Mouse (Mus musculus) testis, adult 2 months (tissue): Measurements from ENCODE around the gene Gm20388. TPM values are rescaled to one million over a fixed set of nuclear protein-coding genes. Genes with fewer than 3 reads are reported as not detected.

Source experiments
- H3K27ac ChIP-seq: fragments of 200-500 bp; 2 replicates; pipeline ENCODE4 v1.5.1; 2012; ENCODE audit warnings: low read depth, low read length; ENCODE audit not compliant: control insufficient read depth, insufficient read depth
- H3K27me3 ChIP-seq: fragments of 200-500 bp; 2 replicates; pipeline ENCODE4 v1.6.1; 2012; ENCODE audit warnings: mild to moderate bottlenecking, low read length, moderate library complexity; ENCODE audit not compliant: control insufficient read depth, insufficient read depth
- H3K36me3 ChIP-seq: fragments of 200-500 bp; 2 replicates; pipeline ENCODE4 v1.6.1; 2012; ENCODE audit warnings: mild to moderate bottlenecking, low read length; ENCODE audit not compliant: control insufficient read depth, insufficient read depth
- H3K4me1 ChIP-seq: fragments of 200-500 bp; 2 replicates; pipeline ENCODE4 v1.6.1; 2012; ENCODE audit warnings: low read length; ENCODE audit not compliant: control insufficient read depth, insufficient read depth
- H3K4me3 ChIP-seq: fragments of 200-500 bp; 2 replicates; pipeline ENCODE4 v1.5.1; 2012; ENCODE audit warnings: low read depth, mild to moderate bottlenecking, low read length, moderate library complexity, mixed read lengths; ENCODE audit not compliant: control insufficient read depth
- CTCF ChIP-seq: fragments of 200-500 bp; IDR thresholded peaks from 2 replicates; pipeline ENCODE4 v1.5.1; 2012; ENCODE audit warnings: low read depth, mild to moderate bottlenecking, inconsistent platforms, low read length, moderate library complexity; ENCODE audit not compliant: control insufficient read depth, insufficient read depth, insufficient replicate concordance
- POLR2A ChIP-seq: fragments of 200-500 bp; IDR thresholded peaks from 2 replicates; pipeline ENCODE4 v1.6.1; 2012; ENCODE audit warnings: low read depth, mild to moderate bottlenecking, inconsistent platforms, low read length, moderate library complexity; ENCODE audit not compliant: control insufficient read depth
- polyA plus RNA-seq: library from polyadenylated mRNA; depleted of rRNA; stranded (reverse); fragments of >200 nt; gene quantifications from 2 replicates; pipeline ENCODE4 v1.2.3, GENCODE M21; 2012

Gm20388 gene
- polyA plus RNA-seq, 1 experiment, result 5.6 TPM

- no peak overlapping the region for H3K27ac ChIP-seq
- H3K36me3 ChIP-seq, result no peaks in the 10 kb centered on the region
- TF ChIP-seq POLR2A (no peak), CTCF (no peak)
- H3K4me1 ChIP-seq, result peaks cover 13% of the 10 kb centered on the region
- H3K27me3 ChIP-seq, result peaks cover 6% of the 10 kb centered on the region
- H3K4me3 ChIP-seq, result no peak overlapping the region
Measured at GRCm38 (mm10) chr8:121119635-121120455, 1209.2 kb downstream of the Gm20388 start.

- Histone ChIP-seq H3K27ac (no peak overlapping the region), H3K36me3 (no peaks in the 10 kb centered on the region), H3K4me1 (peaks cover 10% of the 10 kb centered on the region), H3K4me3 (no peak overlapping the region), H3K27me3 (peaks cover 2% of the 10 kb centered on the region)
- TF ChIP-seq POLR2A, result no peak
- TF ChIP-seq CTCF, result no peak
Measured at GRCm38 (mm10) chr8:121120456-121121419, 1210.1 kb downstream of the Gm20388 start.

- Histone ChIP-seq H3K4me1 (peaks cover 6% of the 10 kb centered on the region; the same call in 1 of the 2 replicates), H3K4me3 (no peak overlapping the region), H3K27ac (no peak overlapping the region), H3K36me3 (no peaks in the 10 kb centered on the region), H3K27me3 (peaks cover 2% of the 10 kb centered on the region)
- TF ChIP-seq CTCF (no peak), POLR2A (no peak)
Measured at GRCm38 (mm10) chr8:121121704-121122103, 1211.1 kb downstream of the Gm20388 start.

GRCm38 (mm10) chr8:121122368-121122767 is 1211.7 kb downstream of the Gm20388 start:
- Histone ChIP-seq H3K27me3 (peaks cover 2% of the 10 kb centered on the region), H3K4me1 (peaks cover 4% of the 10 kb centered on the region; the same call in 1 of the 2 replicates), H3K27ac (no peak overlapping the region), H3K4me3 (no peak overlapping the region), H3K36me3 (no peaks in the 10 kb centered on the region)
- TF ChIP-seq CTCF, result no peak
- TF ChIP-seq POLR2A, result no peak

- no peak for TF ChIP-seq CTCF
- no peak for TF ChIP-seq POLR2A
- Histone ChIP-seq H3K27ac (no peak overlapping the region), H3K36me3 (no peaks in the 10 kb centered on the region), H3K27me3 (peaks cover 1% of the 10 kb centered on the region), H3K4me3 (no peak overlapping the region), H3K4me1 (peaks cover 4% of the 10 kb centered on the region; the same call in 1 of the 2 replicates)
Measured at GRCm38 (mm10) chr8:121123113-121123512, 1212.5 kb downstream of the Gm20388 start.

- Histone ChIP-seq H3K4me1 (peaks cover 7% of the 10 kb centered on the region), H3K4me3 (no peak overlapping the region), H3K27me3 (no peaks in the 10 kb centered on the region; the same call in none of the 2 replicates), H3K27ac (no peak overlapping the region), H3K36me3 (no peaks in the 10 kb centered on the region)
- TF ChIP-seq CTCF, result no peak
- no peak for TF ChIP-seq POLR2A
Measured at GRCm38 (mm10) chr8:121124547-121125239, 1214.1 kb downstream of the Gm20388 start.
